Mouse (Mus musculus): ENCODE data around the gene Jak1.

The Jak1 gene

GRCm38 (mm10) chr4:101146891-101147655 lies 118.0 kb downstream of the Jak1 start:
- DNase-seq (ENCODE audit: low spot score in 2 of 2) = no peak

GRCm38 (mm10) chr4:101146047-101146745 lies 118.9 kb downstream of the Jak1 start:
- DNase-seq (ENCODE audit: low spot score in 2 of 2) = peak; percentile 45 to 80

- DNase-seq (ENCODE audit: low spot score in 2 of 2) = no peak
Observed at GRCm38 (mm10) chr4:101144790-101145189, 120.3 kb downstream of the Jak1 start.

- DNase-seq (ENCODE audit: low spot score in 2 of 2) = no peak
Observed at GRCm38 (mm10) chr4:101144361-101144760, 120.7 kb downstream of the Jak1 start.

GRCm38 (mm10) chr4:101143901-101144300 lies 121.2 kb downstream of the Jak1 start:
- DNase-seq (ENCODE audit: low spot score in 2 of 2) = no peak

GRCm38 (mm10) chr4:101141768-101142167 lies 123.3 kb downstream of the Jak1 start:
- no peak for DNase-seq (ENCODE audit: low spot score in 2 of 2)

- no peak for DNase-seq (ENCODE audit: low spot score in 2 of 2)
Observed at GRCm38 (mm10) chr4:101137975-101138374, 127.1 kb downstream of the Jak1 start.

GRCm38 (mm10) chr4:101135909-101136308 lies 129.2 kb downstream of the Jak1 start:
- DNase-seq (ENCODE audit: low spot score in 2 of 2) = no peak

- DNase-seq (ENCODE audit: low spot score in 2 of 2) = no peak
Observed at GRCm38 (mm10) chr4:101135013-101135412, 130.1 kb downstream of the Jak1 start.

GRCm38 (mm10) chr4:101121002-101121401 lies 144.1 kb downstream of the Jak1 start:
- DNase-seq (ENCODE audit: low spot score in 2 of 2) = no peak

GRCm38 (mm10) chr4:101107122-101107521 lies 158.0 kb downstream of the Jak1 start:
- no peak for DNase-seq (ENCODE audit: low spot score in 2 of 2)

All from thymus, postnatal 10 days (tissue).